Mouse (Mus musculus) testis, adult 2 months (tissue): ENCODE data around the gene Wap.

ENCODE experiments used
- CTCF ChIP-seq: fragments of 200-500 bp; IDR thresholded peaks from 2 replicates; pipeline ENCODE4 v1.5.1; 2012; ENCODE audit warnings: low read depth, mild to moderate bottlenecking, inconsistent platforms, low read length, moderate library complexity; ENCODE audit not compliant: control insufficient read depth, insufficient read depth, insufficient replicate concordance
- POLR2A ChIP-seq: fragments of 200-500 bp; IDR thresholded peaks from 2 replicates; pipeline ENCODE4 v1.6.1; 2012; ENCODE audit warnings: low read depth, mild to moderate bottlenecking, inconsistent platforms, low read length, moderate library complexity; ENCODE audit not compliant: control insufficient read depth

DNA sequence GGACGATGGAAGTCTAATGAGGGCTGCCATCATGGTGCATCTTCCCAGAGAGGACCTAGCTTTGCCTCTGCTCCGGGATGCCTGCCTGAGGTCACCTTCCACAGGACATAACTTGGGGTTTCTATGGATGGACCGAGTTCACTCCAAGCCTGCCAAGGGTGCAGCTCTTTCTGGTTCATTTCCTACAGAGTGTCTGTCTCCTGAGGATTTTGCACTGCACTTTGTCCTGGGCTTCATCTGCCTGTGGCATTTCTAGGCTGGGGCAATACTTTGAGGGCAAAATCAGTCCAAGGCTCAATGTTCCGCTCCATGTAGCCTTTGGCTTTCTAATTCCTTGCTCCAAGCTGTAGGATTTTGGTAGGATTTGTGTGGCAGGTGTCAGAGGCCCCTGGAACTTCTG lies 32.4 kb upstream of the Wap start:
- no peak for TF ChIP-seq CTCF
- TF ChIP-seq POLR2A, result no peak
